Mouse (Mus musculus) lung, adult 2 months (tissue): Measurements from ENCODE around the gene Rnf220.

ENCODE experiments used
- CTCF ChIP-seq: fragments of 200-500 bp; IDR thresholded peaks from 2 replicates; pipeline ENCODE4 v1.5.1; 2011; ENCODE audit warnings: mild to moderate bottlenecking, low read length, control low read depth; ENCODE audit not compliant: insufficient read depth
- POLR2A ChIP-seq: fragments of 200-500 bp; IDR thresholded peaks from 2 replicates; pipeline ENCODE4 v1.6.1; 2011; ENCODE audit warnings: low read depth, mild to moderate bottlenecking, control low read depth, low read length, borderline replicate concordance; ENCODE audit errors: extremely low read depth

DNA sequence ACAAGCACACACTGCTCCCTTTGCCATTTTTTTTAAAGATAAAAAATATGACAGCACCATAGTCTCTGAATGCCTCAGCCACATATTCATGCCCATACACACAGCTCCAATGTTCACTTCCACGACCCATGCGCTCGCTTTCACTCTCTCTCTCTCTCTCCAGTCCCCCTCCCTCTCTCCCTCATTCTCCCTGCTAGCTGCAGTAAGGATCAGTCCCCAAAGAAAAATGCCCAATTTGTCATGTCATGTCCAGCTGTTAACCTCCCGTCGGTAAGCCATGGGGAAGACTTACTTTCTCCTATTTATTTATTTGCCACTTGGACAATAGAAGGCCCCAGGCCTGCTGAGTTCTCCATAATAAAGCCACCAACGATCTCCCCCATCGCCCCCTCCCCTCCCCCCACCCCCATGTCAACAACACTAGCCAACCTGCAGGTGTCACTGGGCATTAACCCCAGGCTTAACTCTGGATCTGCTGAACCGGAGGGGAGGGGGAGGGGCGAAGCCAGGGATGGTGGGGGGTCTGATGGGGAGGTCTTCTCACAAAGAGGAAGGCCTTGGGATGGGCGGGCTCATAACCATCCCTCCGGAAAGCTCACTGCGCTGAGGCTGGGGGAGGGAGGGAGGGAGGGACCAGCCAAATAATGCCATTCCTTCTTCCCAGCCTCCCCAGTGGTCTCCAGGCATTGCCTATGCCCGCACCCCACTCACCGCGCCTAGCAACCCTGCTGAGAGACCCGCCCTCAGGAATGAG lies 123.4 kb downstream of the Rnf220 start:
- TF ChIP-seq POLR2A: no peak
- TF ChIP-seq CTCF: no peak
